Mouse (Mus musculus): Measurements from ENCODE around the gene Kif16b. TPM values are rescaled to one million over a fixed set of nuclear protein-coding genes. Genes with fewer than 3 reads are reported as not detected.
A peak's percentile ranks its signal among the peaks of the same experiment; 100 is the strongest.

The Kif16b gene
- polyA plus RNA-seq, 1 experiment from 2014 or later = 3.3 TPM

DNA sequence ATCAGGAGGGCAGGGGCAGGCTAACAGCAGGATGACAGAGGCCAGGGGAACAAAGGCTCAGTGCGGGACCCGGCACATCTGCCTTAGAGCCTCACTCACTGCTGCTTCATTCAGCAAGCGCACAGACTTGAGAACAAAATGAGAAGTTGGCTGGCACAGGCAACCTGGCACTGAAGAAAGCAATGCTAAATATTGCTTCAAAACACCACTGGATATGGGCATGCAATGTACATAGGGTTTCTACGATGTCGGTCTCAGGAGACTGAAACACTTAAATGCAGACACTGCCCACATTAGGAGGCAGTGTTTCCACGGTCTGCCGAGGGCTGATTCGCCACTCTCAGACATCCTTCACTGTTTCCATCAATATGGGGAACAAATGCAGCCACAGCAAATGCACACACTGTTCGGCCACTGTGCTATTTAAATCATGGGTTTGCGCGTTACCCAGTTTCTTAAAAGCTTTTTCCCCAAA is 131.6 kb downstream of the Kif16b start:
- Histone ChIP-seq H3K4me3 (ENCODE audit: low read length) (no peak overlapping the region), H3K27ac (ENCODE audit: low read depth, low read length) (peak overlapping the region; percentile 56), H3K4me2 (ENCODE audit: low read length) (peak overlapping the region; percentile 27), H3K4me1 (ENCODE audit: control insufficient read depth, insufficient read depth, low read depth, low read length) (peaks cover 7% of the 10 kb centered on the region; the same call in 1 of the 2 replicates), H3K36me3 (ENCODE audit: control insufficient read depth, insufficient read depth, low read length) (no peaks in the 10 kb centered on the region), H3K9me3 (ENCODE audit: control insufficient read depth, low read length) (no peaks in the 10 kb centered on the region), H3K9ac (ENCODE audit: low read depth, low read length) (0 out of 2 replicates have a peak overlapping the region, but pooled peaks have one; percentile 1), H3K27me3 (replicated peaks; ENCODE audit: control insufficient read depth, insufficient read depth, low read length) (no peaks in the 10 kb centered on the region)
- ATAC-seq = peak; percentile 68
- 50% methylated on average over 11 of the region's 11 CpGs for WGBS

DNA sequence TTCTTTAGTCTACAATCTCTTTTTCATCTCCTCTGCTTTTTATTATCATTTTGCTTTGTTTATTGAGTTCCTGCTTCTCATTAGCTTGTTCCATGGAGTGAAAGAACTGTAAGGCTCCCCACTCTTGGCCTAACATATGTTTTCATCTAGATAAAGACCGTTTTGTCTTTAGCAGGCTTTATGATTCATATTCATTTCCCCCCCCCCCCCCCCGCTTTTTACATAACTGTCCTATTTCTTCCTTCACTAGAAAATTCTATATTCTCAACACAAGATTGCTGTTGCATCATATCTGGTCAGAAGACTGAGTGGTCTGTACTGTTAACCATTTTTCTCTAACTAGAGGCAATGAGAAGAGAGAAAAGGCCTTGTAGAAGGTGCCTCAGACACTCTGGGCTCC is 137.1 kb downstream of the Kif16b start:
- Histone ChIP-seq H3K36me3 (ENCODE audit: control insufficient read depth, insufficient read depth, low read length) (no peaks in the 10 kb centered on the region), H3K27ac (ENCODE audit: low read depth, low read length) (no peak overlapping the region), H3K4me3 (ENCODE audit: low read length) (no peak overlapping the region), H3K9ac (ENCODE audit: low read depth, low read length) (no peak overlapping the region), H3K4me2 (ENCODE audit: low read length) (no peak overlapping the region), H3K27me3 (replicated peaks; ENCODE audit: control insufficient read depth, insufficient read depth, low read length) (no peaks in the 10 kb centered on the region), H3K9me3 (ENCODE audit: control insufficient read depth, low read length) (no peaks in the 10 kb centered on the region), H3K4me1 (ENCODE audit: control insufficient read depth, insufficient read depth, low read depth, low read length) (no peaks in the 10 kb centered on the region)
- no peak for ATAC-seq
- WGBS = 73% methylated on average over 2 of the region's 2 CpGs

- Histone ChIP-seq H3K4me2 (ENCODE audit: low read length) (no peak overlapping the region), H3K27me3 (replicated peaks; ENCODE audit: control insufficient read depth, insufficient read depth, low read length) (no peaks in the 10 kb centered on the region), H3K4me3 (ENCODE audit: low read length) (no peak overlapping the region), H3K9me3 (ENCODE audit: control insufficient read depth, low read length) (no peaks in the 10 kb centered on the region), H3K4me1 (ENCODE audit: control insufficient read depth, insufficient read depth, low read depth, low read length) (no peaks in the 10 kb centered on the region), H3K36me3 (ENCODE audit: control insufficient read depth, insufficient read depth, low read length) (no peaks in the 10 kb centered on the region), H3K27ac (ENCODE audit: low read depth, low read length) (no peak overlapping the region), H3K9ac (ENCODE audit: low read depth, low read length) (no peak overlapping the region)
- no peak for ATAC-seq
- WGBS = 64% methylated on average over 4 of the region's 4 CpGs
Measured at GRCm38 (mm10) chr2:142760843-142761242, 140.5 kb downstream of the Kif16b start.

DNA sequence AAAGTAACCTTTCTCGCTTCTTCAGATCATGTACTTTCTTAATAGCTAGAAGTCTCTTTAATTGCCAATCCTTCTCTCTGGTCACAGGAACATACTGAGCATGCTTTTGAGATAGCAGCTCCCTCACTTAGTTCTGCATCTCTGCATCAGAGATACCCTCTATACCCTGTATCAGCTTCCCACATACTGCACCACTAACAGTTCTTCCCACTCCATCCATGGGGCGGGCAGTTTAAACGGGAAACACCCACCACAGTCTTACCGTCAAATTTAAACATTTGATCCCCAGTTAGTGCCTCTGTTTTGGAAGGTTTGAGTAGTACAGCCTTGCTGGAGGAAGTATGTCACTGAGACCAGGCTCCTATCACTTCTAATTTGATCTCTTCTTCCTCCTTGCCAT is 142.1 kb downstream of the Kif16b start:
- Histone ChIP-seq H3K9ac (ENCODE audit: low read depth, low read length) (no peak overlapping the region), H3K36me3 (ENCODE audit: control insufficient read depth, insufficient read depth, low read length) (no peaks in the 10 kb centered on the region), H3K4me2 (ENCODE audit: low read length) (no peak overlapping the region), H3K4me3 (ENCODE audit: low read length) (no peak overlapping the region), H3K4me1 (ENCODE audit: control insufficient read depth, insufficient read depth, low read depth, low read length) (no peaks in the 10 kb centered on the region), H3K9me3 (ENCODE audit: control insufficient read depth, low read length) (no peaks in the 10 kb centered on the region), H3K27ac (ENCODE audit: low read depth, low read length) (no peak overlapping the region), H3K27me3 (replicated peaks; ENCODE audit: control insufficient read depth, insufficient read depth, low read length) (no peaks in the 10 kb centered on the region)
- 94% methylated on average over 4 of the region's 4 CpGs for WGBS
- no peak for ATAC-seq

DNA sequence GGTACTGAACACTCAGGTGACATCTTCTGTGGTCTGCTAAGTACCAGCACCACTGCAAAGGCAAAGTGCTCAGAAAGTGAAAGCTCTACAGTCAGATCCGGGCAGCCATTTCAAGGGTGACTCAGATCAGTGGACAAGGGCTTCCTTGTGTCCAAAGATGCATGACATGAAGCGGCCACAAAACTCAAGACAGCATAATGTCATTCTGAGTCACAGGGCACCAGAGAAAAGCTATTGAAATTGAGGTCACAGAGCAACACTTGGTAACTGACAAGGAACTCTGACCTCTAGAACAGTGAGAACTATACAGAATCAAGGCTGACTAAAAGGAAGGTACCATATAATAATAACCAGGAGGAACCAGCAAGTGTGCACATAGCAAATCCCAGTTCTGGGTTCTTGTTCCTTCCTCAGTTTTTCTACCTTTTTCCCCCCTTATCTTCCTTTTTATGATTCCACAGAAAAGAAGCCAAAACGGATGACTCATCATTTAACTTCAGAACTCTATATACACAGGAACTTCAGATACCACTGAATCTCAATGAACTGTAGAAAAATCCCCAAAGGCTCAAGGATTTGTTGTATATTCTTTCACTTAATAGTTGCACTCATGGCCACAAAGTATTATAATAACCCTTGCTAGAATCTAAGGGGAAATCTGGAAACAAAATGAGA is 143.1 kb downstream of the Kif16b start:
- no peaks in the 10 kb centered on the region for H3K4me1 ChIP-seq (ENCODE audit: control insufficient read depth, insufficient read depth, low read depth, low read length)
- H3K36me3 ChIP-seq (ENCODE audit: control insufficient read depth, insufficient read depth, low read length) = no peaks in the 10 kb centered on the region
- H3K9me3 ChIP-seq (ENCODE audit: control insufficient read depth, low read length) = no peaks in the 10 kb centered on the region
- H3K9ac ChIP-seq (ENCODE audit: low read depth, low read length) = no peak overlapping the region
- ATAC-seq = no peak
- no peaks in the 10 kb centered on the region for H3K27me3 ChIP-seq (replicated peaks; ENCODE audit: control insufficient read depth, insufficient read depth, low read length)
- no peak overlapping the region for H3K4me3 ChIP-seq (ENCODE audit: low read length)
- H3K27ac ChIP-seq (ENCODE audit: low read depth, low read length) = no peak overlapping the region
- WGBS = 71% methylated on average over 3 of the region's 3 CpGs
- H3K4me2 ChIP-seq (ENCODE audit: low read length) = no peak overlapping the region

- H3K4me1 ChIP-seq (ENCODE audit: control insufficient read depth, insufficient read depth, low read depth, low read length) = no peaks in the 10 kb centered on the region
- H3K4me3 ChIP-seq (ENCODE audit: low read length) = no peak overlapping the region
- ATAC-seq = no peak
- H3K9ac ChIP-seq (ENCODE audit: low read depth, low read length) = no peak overlapping the region
- H3K36me3 ChIP-seq (ENCODE audit: control insufficient read depth, insufficient read depth, low read length) = no peaks in the 10 kb centered on the region
- H3K27ac ChIP-seq (ENCODE audit: low read depth, low read length) = no peak overlapping the region
- no peaks in the 10 kb centered on the region for H3K9me3 ChIP-seq (ENCODE audit: control insufficient read depth, low read length)
- H3K27me3 ChIP-seq (replicated peaks; ENCODE audit: control insufficient read depth, insufficient read depth, low read length) = no peaks in the 10 kb centered on the region
- 93% methylated on average over 2 of the region's 2 CpGs for WGBS
- no peak overlapping the region for H3K4me2 ChIP-seq (ENCODE audit: low read length)
Measured at GRCm38 (mm10) chr2:142739338-142739737, 162.0 kb downstream of the Kif16b start.

DNA sequence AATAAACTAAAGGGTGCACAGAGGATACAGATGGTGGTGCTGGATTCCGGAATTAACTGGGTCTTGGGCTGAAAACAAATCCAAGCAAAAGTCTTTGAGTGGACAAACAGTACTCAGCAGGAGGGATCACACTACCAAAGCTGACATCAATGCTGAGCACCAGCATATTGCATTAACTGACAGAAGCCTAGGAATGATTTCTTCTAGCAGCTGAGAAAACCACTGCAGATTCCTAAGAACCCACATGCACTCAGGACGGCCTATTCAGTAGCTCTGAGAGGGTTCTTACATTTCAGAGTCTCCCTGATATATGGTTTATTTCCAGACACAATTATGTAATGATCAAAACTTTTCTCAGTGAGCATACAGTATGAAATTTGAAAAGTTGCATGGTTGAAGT is 162.8 kb downstream of the Kif16b start:
- no peak overlapping the region for H3K9ac ChIP-seq (ENCODE audit: low read depth, low read length)
- H3K36me3 ChIP-seq (ENCODE audit: control insufficient read depth, insufficient read depth, low read length) = no peaks in the 10 kb centered on the region
- no peaks in the 10 kb centered on the region for H3K9me3 ChIP-seq (ENCODE audit: control insufficient read depth, low read length)
- no peaks in the 10 kb centered on the region for H3K27me3 ChIP-seq (replicated peaks; ENCODE audit: control insufficient read depth, insufficient read depth, low read length)
- H3K27ac ChIP-seq (ENCODE audit: low read depth, low read length) = no peak overlapping the region
- WGBS = 86% methylated on average over 2 of the region's 2 CpGs
- H3K4me2 ChIP-seq (ENCODE audit: low read length) = no peak overlapping the region
- no peaks in the 10 kb centered on the region for H3K4me1 ChIP-seq (ENCODE audit: control insufficient read depth, insufficient read depth, low read depth, low read length)
- no peak overlapping the region for H3K4me3 ChIP-seq (ENCODE audit: low read length)
- no peak for ATAC-seq

DNA sequence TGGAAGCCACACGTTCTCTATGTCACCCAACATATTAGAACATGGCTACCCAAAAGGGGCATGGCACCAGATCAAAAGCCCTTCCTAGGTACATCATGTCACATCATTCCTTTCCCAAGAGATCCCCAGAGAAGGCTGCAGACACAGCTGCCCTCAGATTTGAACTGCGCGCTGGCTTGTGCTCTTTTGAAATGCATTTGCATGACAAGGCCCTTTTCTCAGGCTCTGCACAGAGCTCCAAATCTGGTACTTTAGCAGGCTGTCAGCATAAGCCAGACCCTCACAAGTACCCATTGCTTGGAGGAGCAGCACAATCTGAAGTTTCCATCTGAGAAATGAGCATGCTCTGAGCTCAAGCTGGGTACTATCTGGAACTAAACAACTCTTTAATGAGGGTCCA is 165.6 kb downstream of the Kif16b start:
- WGBS = 51% methylated on average over 3 of the region's 3 CpGs
- no peak for ATAC-seq
- Histone ChIP-seq H3K9me3 (ENCODE audit: control insufficient read depth, low read length) (no peaks in the 10 kb centered on the region), H3K9ac (ENCODE audit: low read depth, low read length) (no peak overlapping the region), H3K4me2 (ENCODE audit: low read length) (no peak overlapping the region), H3K36me3 (ENCODE audit: control insufficient read depth, insufficient read depth, low read length) (no peaks in the 10 kb centered on the region), H3K4me1 (ENCODE audit: control insufficient read depth, insufficient read depth, low read depth, low read length) (peaks cover 11% of the 10 kb centered on the region), H3K4me3 (ENCODE audit: low read length) (no peak overlapping the region), H3K27me3 (replicated peaks; ENCODE audit: control insufficient read depth, insufficient read depth, low read length) (no peaks in the 10 kb centered on the region), H3K27ac (ENCODE audit: low read depth, low read length) (no peak overlapping the region)

GRCm38 (mm10) chr2:142734046-142734445 is 167.3 kb downstream of the Kif16b start:
- H3K4me2 ChIP-seq (ENCODE audit: low read length) = no peak overlapping the region
- H3K27me3 ChIP-seq (replicated peaks; ENCODE audit: control insufficient read depth, insufficient read depth, low read length) = no peaks in the 10 kb centered on the region
- no peaks in the 10 kb centered on the region for H3K9me3 ChIP-seq (ENCODE audit: control insufficient read depth, low read length)
- ATAC-seq = no peak
- H3K9ac ChIP-seq (ENCODE audit: low read depth, low read length) = no peak overlapping the region
- peaks cover 11% of the 10 kb centered on the region for H3K4me1 ChIP-seq (ENCODE audit: control insufficient read depth, insufficient read depth, low read depth, low read length)
- no peak overlapping the region for H3K4me3 ChIP-seq (ENCODE audit: low read length)
- no peaks in the 10 kb centered on the region for H3K36me3 ChIP-seq (ENCODE audit: control insufficient read depth, insufficient read depth, low read length)
- WGBS = 88% methylated on average over 2 of the region's 2 CpGs
- H3K27ac ChIP-seq (ENCODE audit: low read depth, low read length) = no peak overlapping the region
